In the genomic region with DNA sequence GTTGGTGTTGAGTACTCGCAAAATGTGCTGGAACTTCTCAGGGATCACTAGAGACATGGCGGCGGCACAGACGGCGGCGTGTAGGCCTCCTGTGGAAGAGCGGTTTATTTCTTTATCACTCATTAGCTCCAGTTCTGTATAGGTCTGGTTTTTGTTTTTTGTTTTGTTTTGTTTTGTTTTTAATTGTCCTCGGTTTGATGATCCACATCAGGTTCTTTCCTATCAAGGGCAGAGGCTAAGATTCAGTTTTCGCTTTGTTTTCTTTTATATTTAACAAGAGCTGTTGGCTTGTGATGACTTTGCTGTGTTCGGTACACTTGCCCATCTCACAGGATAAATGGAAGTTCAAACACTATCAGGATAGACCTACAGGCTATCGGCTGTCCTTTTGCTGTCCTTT, we compare ENCODE assay signal across 11 mouse cellular contexts. TPM values are rescaled to one million over a fixed set of nuclear protein-coding genes. Genes with fewer than 3 reads are reported as not detected.
DNase-seq lines count a peak whose midpoint lies in the region; ATAC-seq and TF ChIP-seq lines count a peak whose summit lies in the region.
"Had no signal": no experiment of that assay in that cellular context is flagged by ENCODE, and none has a peak within 500 bp of the region (broad histone marks: within the 10 kb centered on the region; RNA-seq: fewer than 3 reads in every experiment).

A gene (minus strand): TSS at position 101 of the 400 bp plus-strand sequence.

- intact Hi-C loops in left cerebral cortex, postnatal 10 days (cut with DNase I) = no loop called here

- no peak within 1 kb of the TSS for H3K4me2 ChIP-seq in hindbrain, embryonic 14.5 days (replicated peaks)
- H3K4me2 ChIP-seq: limb, embryonic 13.5 days had no signal

- H3K27me3 ChIP-seq in G1E (ENCODE audit: insufficient read depth, low read length) = no peaks in the 10 kb centered on the region
- no peaks in the 10 kb centered on the region for H3K27me3 ChIP-seq in hindbrain, embryonic 14.5 days (ENCODE audit: control insufficient read depth, insufficient read depth, low read length)
- H3K27me3 ChIP-seq: limb, embryonic 13.5 days had no signal

- no peaks in the 10 kb centered on the region for H3K36me3 ChIP-seq in G1E (replicated peaks)
- no peaks in the 10 kb centered on the region for H3K36me3 ChIP-seq in hindbrain, embryonic 14.5 days (replicated peaks; ENCODE audit: control insufficient read depth, insufficient read depth)
- H3K36me3 ChIP-seq: limb, embryonic 13.5 days had no signal

- no peak within 1 kb of the TSS for H3K27ac ChIP-seq in hindbrain, embryonic 14.5 days
- H3K27ac ChIP-seq: limb, embryonic 13.5 days had no signal

- TF ChIP-seq CTCF in G1E (IDR thresholded peaks at IDR 0.05; ENCODE audit: low read depth, low read length) = no peak

- WGBS in hindbrain, embryonic 14.5 days = 94% methylated on average over 10 of the region's 11 CpGs

- peaks cover 47% of the 10 kb centered on the region for H3K4me1 ChIP-seq in G1E (ENCODE audit: insufficient read depth, low read depth, low read length)
- H3K4me1 ChIP-seq in hindbrain, embryonic 14.5 days (replicated peaks; ENCODE audit: control insufficient read depth, insufficient read depth, low read length) = peaks cover 3% of the 10 kb centered on the region; the same call in 1 of the 2 replicates

- peak; percentile 6 for DNase-seq in heart, adult 11 months
- DNase-seq in heart, adult 9 months (ENCODE audit: low spot score in 2 of 2) = no peak
- no peak for DNase-seq in G1E (ENCODE audit: low spot score)
- no peak for DNase-seq in gastrocnemius, postnatal 25 days
- no peak for DNase-seq in left cerebral cortex, postnatal 10 days (ENCODE audit: extremely low spot score in 1 of 2, low spot score in 2 of 2)
- no peak for DNase-seq in testis, postnatal 10 days (ENCODE audit: low spot score)
- DNase-seq in cerebellum, adult 11 months = no peak
- no peak for DNase-seq in hindbrain, embryonic 14.5 days (ENCODE audit: low spot score)
- DNase-seq: lung, postnatal 10 days; right cerebral cortex, adult 18-20 months had no signal

- ATAC-seq in G1E (ENCODE audit: extremely low read depth, insufficient number of reproducible peaks, low FRiP score, poor library complexity, severe bottlenecking) = no peak
- ATAC-seq in hindbrain, embryonic 14.5 days (ENCODE audit: low FRiP score) = no peak

- no peak within 1 kb of the TSS for H3K9ac ChIP-seq in hindbrain, embryonic 14.5 days
- H3K9ac ChIP-seq: limb, embryonic 13.5 days had no signal

- no peak within 1 kb of the TSS for H3K4me3 ChIP-seq in G1E (ENCODE audit: low read depth, low read length)
- no peak within 1 kb of the TSS for H3K4me3 ChIP-seq in hindbrain, embryonic 14.5 days (replicated peaks; ENCODE audit: low read length)
- H3K4me3 ChIP-seq: limb, embryonic 13.5 days had no signal

- no peaks in the 10 kb centered on the region for H3K9me3 ChIP-seq in G1E (replicated peaks)
- H3K9me3 ChIP-seq in hindbrain, embryonic 14.5 days (ENCODE audit: control insufficient read depth, low read length) = no peaks in the 10 kb centered on the region
- H3K9me3 ChIP-seq: limb, embryonic 13.5 days had no signal

RNA-seq across cellular contexts. Expression of the gene that starts here (rescaled TPM):
- total RNA-seq in G1E (2014; fragmentation: Nextera tagmentation) = 20.1 and 24.5 TPM in 2 replicates
- 24.1 and 30.6 TPM in 2 replicates for total RNA-seq in G1E (2017)
- 1.1 and 1.6 TPM in 2 replicates for polyA plus RNA-seq in G1E (2012)
- 10 to 100 TPM; 88.9 to 97.1 TPM for total RNA-seq in gastrocnemius, postnatal 25 days (2021)
- 100 to 1,000 TPM; 113 to 120 TPM for total RNA-seq in left cerebral cortex, postnatal 10 days (2021)
- polyA plus RNA-seq in hindbrain, embryonic 14.5 days (2014; fragmentation: Nextera tagmentation; extraction: Ambion mirVana) = 2.2 and 2.9 TPM in 2 replicates
